Mouse (Mus musculus): ENCODE results near the gene Iscu. TPM values are rescaled to one million over a fixed set of nuclear protein-coding genes. Genes with fewer than 3 reads are reported as not detected.

The Iscu gene
- polyA plus RNA-seq, 1 experiment, result 115 TPM

- peak; percentile 38 for DNase-seq
- Histone ChIP-seq H3K4me1 (ENCODE audit: control insufficient read depth, insufficient read depth, low read length) (peaks cover 6% of the 10 kb centered on the region), H3K4me3 (replicated peaks; ENCODE audit: extremely low read depth, low read depth, low read length) (no peak overlapping the region)
- TF ChIP-seq CTCF (IDR thresholded peaks at IDR 0.05; ENCODE audit: insufficient read depth, low read length) (peak; percentile 80), POLR2A (IDR thresholded peaks at IDR 0.05; ENCODE audit: borderline replicate concordance, extremely low read depth, low read depth, low read length) (no peak)
- WGBS, result 24% methylated on average over 6 of the region's 6 CpGs
Observed at GRCm38 (mm10) chr5:113732182-113732581, 40.4 kb upstream of the Iscu start.

GRCm38 (mm10) chr5:113734376-113734775 is 38.2 kb upstream of the Iscu start:
- Histone ChIP-seq H3K4me1 (ENCODE audit: control insufficient read depth, insufficient read depth, low read length) (peaks cover 6% of the 10 kb centered on the region), H3K4me3 (replicated peaks; ENCODE audit: extremely low read depth, low read depth, low read length) (no peak overlapping the region)
- no peak for DNase-seq
- no peak for TF ChIP-seq POLR2A (IDR thresholded peaks at IDR 0.05; ENCODE audit: borderline replicate concordance, extremely low read depth, low read depth, low read length)
- TF ChIP-seq CTCF (IDR thresholded peaks at IDR 0.05; ENCODE audit: insufficient read depth, low read length), result no peak
- WGBS, result 65% methylated on average over 5 of the region's 5 CpGs

- peak overlapping the region; percentile 73 for H3K4me3 ChIP-seq (replicated peaks; ENCODE audit: extremely low read depth, low read depth, low read length)
- DNase-seq, result no peak
- TF ChIP-seq POLR2A (IDR thresholded peaks at IDR 0.05; ENCODE audit: borderline replicate concordance, extremely low read depth, low read depth, low read length) (no peak), CTCF (IDR thresholded peaks at IDR 0.05; ENCODE audit: insufficient read depth, low read length) (no peak)
Observed at GRCm38 (mm10) chr5:113735023-113735344, 37.6 kb upstream of the Iscu start.

GRCm38 (mm10) chr5:113735345-113736112 is 37.0 kb upstream of the Iscu start, which contains the start of gene Ficd:
TSS of gene Ficd (plus strand) at chr5:113735803.
- 1% methylated on average over 71 of the region's 71 CpGs for WGBS
- H3K4me3 ChIP-seq (replicated peaks; ENCODE audit: extremely low read depth, low read depth, low read length), result peak within 1 kb of the TSS; percentile 98
- peak; percentile 85 for DNase-seq
- H3K4me1 ChIP-seq (ENCODE audit: control insufficient read depth, insufficient read depth, low read length), result peaks cover 6% of the 10 kb centered on the region
- no peak for TF ChIP-seq CTCF (IDR thresholded peaks at IDR 0.05; ENCODE audit: insufficient read depth, low read length)
- peak; percentile 86; the same call in 1 of the 2 replicates for TF ChIP-seq POLR2A (IDR thresholded peaks at IDR 0.05; ENCODE audit: borderline replicate concordance, extremely low read depth, low read depth, low read length)

More at GRCm38 (mm10) chr5:113735023-113735344, 37.6 kb upstream of the Iscu start:
- 13% methylated on average over 7 of the region's 7 CpGs for WGBS
- peaks cover 6% of the 10 kb centered on the region for H3K4me1 ChIP-seq (ENCODE audit: control insufficient read depth, insufficient read depth, low read length)

- TF ChIP-seq CTCF (IDR thresholded peaks at IDR 0.05; ENCODE audit: insufficient read depth, low read length) (no peak), POLR2A (IDR thresholded peaks at IDR 0.05; ENCODE audit: borderline replicate concordance, extremely low read depth, low read depth, low read length) (no peak)
- 2% methylated on average over 10 of the region's 10 CpGs for WGBS
- no peak for DNase-seq
- peaks cover 6% of the 10 kb centered on the region for H3K4me1 ChIP-seq (ENCODE audit: control insufficient read depth, insufficient read depth, low read length)
- H3K4me3 ChIP-seq (replicated peaks; ENCODE audit: extremely low read depth, low read depth, low read length), result peak overlapping the region; percentile 98
Observed at GRCm38 (mm10) chr5:113736113-113736502, 36.4 kb upstream of the Iscu start.

- H3K4me1 ChIP-seq (ENCODE audit: control insufficient read depth, insufficient read depth, low read length), result peaks cover 6% of the 10 kb centered on the region
- H3K4me3 ChIP-seq (replicated peaks; ENCODE audit: extremely low read depth, low read depth, low read length), result no peak overlapping the region
- TF ChIP-seq POLR2A (IDR thresholded peaks at IDR 0.05; ENCODE audit: borderline replicate concordance, extremely low read depth, low read depth, low read length) (no peak), CTCF (IDR thresholded peaks at IDR 0.05; ENCODE audit: insufficient read depth, low read length) (no peak)
- WGBS, result 37% methylated on average over 15 of the region's 15 CpGs
- DNase-seq, result no peak
Observed at GRCm38 (mm10) chr5:113736522-113737164, 35.9 kb upstream of the Iscu start.

GRCm38 (mm10) chr5:113737607-113738237 is 34.8 kb upstream of the Iscu start:
- H3K4me3 ChIP-seq (replicated peaks; ENCODE audit: extremely low read depth, low read depth, low read length), result no peak overlapping the region
- no peak for DNase-seq
- 87% methylated on average over 11 of the region's 11 CpGs for WGBS
- H3K4me1 ChIP-seq (ENCODE audit: control insufficient read depth, insufficient read depth, low read length), result peaks cover 6% of the 10 kb centered on the region
- TF ChIP-seq CTCF (IDR thresholded peaks at IDR 0.05; ENCODE audit: insufficient read depth, low read length) (no peak), POLR2A (IDR thresholded peaks at IDR 0.05; ENCODE audit: borderline replicate concordance, extremely low read depth, low read depth, low read length) (no peak)

GRCm38 (mm10) chr5:113747629-113748028 is 24.9 kb upstream of the Iscu start:
- Histone ChIP-seq H3K4me3 (replicated peaks; ENCODE audit: extremely low read depth, low read depth, low read length) (no peak overlapping the region), H3K4me1 (ENCODE audit: control insufficient read depth, insufficient read depth, low read length) (no peaks in the 10 kb centered on the region)
- 95% methylated on average over 5 of the region's 5 CpGs for WGBS
- DNase-seq, result no peak
- TF ChIP-seq POLR2A (IDR thresholded peaks at IDR 0.05; ENCODE audit: borderline replicate concordance, extremely low read depth, low read depth, low read length) (no peak), CTCF (IDR thresholded peaks at IDR 0.05; ENCODE audit: insufficient read depth, low read length) (peak; percentile 15; the same call in 1 of the 2 replicates)

GRCm38 (mm10) chr5:113748556-113749331 is 23.8 kb upstream of the Iscu start:
- DNase-seq, result no peak
- TF ChIP-seq CTCF (IDR thresholded peaks at IDR 0.05; ENCODE audit: insufficient read depth, low read length), result no peak
- no peak for TF ChIP-seq POLR2A (IDR thresholded peaks at IDR 0.05; ENCODE audit: borderline replicate concordance, extremely low read depth, low read depth, low read length)
- WGBS, result 94% methylated on average over 13 of the region's 13 CpGs
- Histone ChIP-seq H3K4me1 (ENCODE audit: control insufficient read depth, insufficient read depth, low read length) (no peaks in the 10 kb centered on the region), H3K4me3 (replicated peaks; ENCODE audit: extremely low read depth, low read depth, low read length) (no peak overlapping the region)

Measured in lung, adult 2 months (tissue).